Mouse (Mus musculus) midbrain, embryonic 12.5 days (tissue): ENCODE data around the gene Phf2. TPM values are rescaled to one million over a fixed set of nuclear protein-coding genes. Genes with fewer than 3 reads are reported as not detected.

Experiments
- ATAC-seq: fragments of 200-750 bp; cut with Nextera tagmentation; 2 replicates; pipeline ENCODE4 v1.8.0; 2017; ENCODE audit warnings: low read depth, moderate TSS enrichment, moderate library complexity; ENCODE audit not compliant: low FRiP score
- H3K27ac ChIP-seq: fragments of 300-500 bp; sonication (generic); replicated peaks from 2 replicates; pipeline ENCODE4 v1.5.1; 2016; ENCODE audit warnings: mild to moderate bottlenecking
- H3K27me3 ChIP-seq: fragments of 300-500 bp; sonication (generic); 2 replicates; pipeline ENCODE4 v1.6.1; 2016; ENCODE audit warnings: mild to moderate bottlenecking
- H3K36me3 ChIP-seq: fragments of 300-500 bp; sonication (generic); 2 replicates; pipeline ENCODE4 v1.6.1; 2016
- H3K4me1 ChIP-seq: fragments of 300-500 bp; sonication (generic); 2 replicates; pipeline ENCODE4 v1.6.1; 2016
- H3K4me2 ChIP-seq: fragments of 300-500 bp; sonication (generic); replicated peaks from 2 replicates; pipeline ENCODE4 v1.6.1; 2016; ENCODE audit warnings: mild to moderate bottlenecking, moderate library complexity
- H3K4me3 ChIP-seq: fragments of 300-500 bp; sonication (generic); 2 replicates; pipeline ENCODE4 v1.5.1; 2016; ENCODE audit warnings: mild to moderate bottlenecking
- H3K9ac ChIP-seq: fragments of 300-500 bp; sonication (generic); replicated peaks from 2 replicates; pipeline ENCODE4 v1.6.1; 2016; ENCODE audit warnings: mild to moderate bottlenecking, moderate library complexity
- H3K9me3 ChIP-seq: fragments of 300-500 bp; sonication (generic); 2 replicates; pipeline ENCODE4 v1.6.1; 2016; ENCODE audit warnings: mild to moderate bottlenecking
- WGBS: fragments of 180-500 bp; shearing (Covaris S2); methylation state at CpG from one replicate; pipeline ENCODE4 v1.1.7; 2016; 5-methylcytosine and 5-hydroxymethylcytosine counted together
- polyA plus RNA-seq: library from polyadenylated mRNA; unstranded; fragments of >200 nt; fragmentation: Nextera tagmentation; extraction: Ambion mirVana; gene quantifications from 2 replicates; pipeline ENCODE4 v1.2.1, GENCODE M21; 2016

Phf2 gene
- polyA plus RNA-seq = 11.3 and 11.4 TPM in 2 replicates

DNA sequence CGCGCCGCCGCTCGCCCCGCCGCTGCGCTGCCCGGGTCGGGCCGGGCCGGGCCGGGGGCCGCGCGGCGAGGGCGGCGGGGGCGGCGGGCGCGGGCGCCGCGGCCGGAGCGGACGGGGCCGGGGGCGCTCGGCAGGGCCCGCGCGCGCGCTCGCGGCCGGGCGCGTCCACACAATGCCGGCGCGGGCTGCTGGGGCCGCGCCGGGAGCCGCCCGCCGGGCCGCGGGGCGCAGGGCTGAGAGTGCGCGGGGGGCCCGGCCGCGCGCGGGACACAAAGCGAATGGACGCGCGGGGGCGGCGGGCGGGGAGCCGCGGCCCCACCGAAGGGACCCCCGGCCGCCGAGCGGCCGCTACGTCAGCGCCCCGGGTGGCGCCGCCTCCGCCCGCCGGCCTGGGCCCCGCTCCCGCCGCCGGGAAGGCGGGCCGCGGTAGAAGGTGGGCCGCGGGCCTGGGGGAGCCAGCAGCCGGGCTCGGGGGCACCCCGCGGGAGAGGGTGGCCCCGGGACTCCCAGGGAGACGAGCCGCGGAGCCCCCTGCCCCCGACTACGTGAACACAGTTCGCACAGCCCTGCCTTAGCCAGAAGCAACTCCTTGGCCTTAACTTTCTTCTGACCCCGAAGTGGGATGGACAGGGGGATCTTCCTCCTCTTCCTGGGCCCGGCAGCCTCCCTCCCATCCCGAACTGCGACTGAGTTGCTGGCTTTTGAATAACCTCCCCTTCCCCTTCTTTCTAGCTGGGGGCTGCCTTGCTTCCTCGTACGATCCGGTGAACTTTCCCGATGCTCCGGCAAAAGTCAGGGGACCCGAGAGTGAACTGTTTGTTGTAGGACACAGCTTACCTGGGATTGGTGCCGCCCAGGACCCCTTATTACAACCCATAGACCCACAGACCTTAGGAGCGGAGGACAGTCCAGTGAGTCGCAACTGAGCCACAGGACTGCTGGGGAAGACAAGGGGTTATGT lies at the start of gene Phf2:
Phf2 (minus strand) TSS at position 349 of the 961 bp plus-strand sequence.
- Histone ChIP-seq H3K27ac (peak within 1 kb of the TSS; percentile 87), H3K4me1 (peaks cover 36% of the 10 kb centered on the region), H3K27me3 (no peaks in the 10 kb centered on the region), H3K9me3 (no peaks in the 10 kb centered on the region), H3K9ac (peak within 1 kb of the TSS; percentile 100), H3K4me3 (peak within 1 kb of the TSS; percentile 98), H3K4me2 (peak within 1 kb of the TSS; percentile 87), H3K36me3 (no peaks in the 10 kb centered on the region; the same call in 1 of the 2 replicates)
- WGBS = 1% methylated on average over 53 of the region's 117 CpGs
- ATAC-seq = peak; percentile 65

DNA sequence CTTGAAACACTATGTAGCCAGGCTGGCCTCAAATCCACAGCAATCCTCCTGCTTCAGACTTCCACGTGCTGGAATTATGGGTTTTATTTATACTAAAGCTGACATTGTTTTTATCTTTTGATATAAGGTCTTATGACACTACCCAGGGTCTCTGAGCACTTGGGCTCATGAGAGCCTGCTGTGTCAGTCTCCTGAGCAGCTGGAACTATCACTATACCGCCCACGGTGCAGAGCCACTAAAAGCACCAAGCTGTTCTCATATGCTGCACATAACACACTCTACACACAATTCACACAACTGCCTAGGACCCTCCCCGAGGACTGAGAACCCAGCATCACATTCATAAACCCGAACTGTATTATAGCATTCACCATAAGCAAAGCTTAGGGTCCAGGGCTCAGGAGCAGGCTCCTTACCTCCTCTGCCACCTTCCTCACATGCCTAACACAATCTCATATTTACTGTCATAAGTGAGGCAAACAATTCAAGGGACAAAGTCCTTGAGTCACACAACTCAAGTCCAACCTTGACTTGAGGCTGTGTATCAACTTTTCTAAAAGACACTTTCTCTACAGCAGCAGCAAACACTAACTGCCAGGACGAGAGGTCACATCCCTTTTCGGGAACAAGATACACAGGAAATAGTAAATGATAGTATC lies 49.0 kb upstream of the Phf2 start:
- ATAC-seq = no peak
- no peak overlapping the region for H3K4me2 ChIP-seq
- 90% methylated on average over 7 of the region's 7 CpGs for WGBS
- H3K9ac ChIP-seq = no peak overlapping the region
- no peaks in the 10 kb centered on the region for H3K27me3 ChIP-seq
- no peaks in the 10 kb centered on the region for H3K9me3 ChIP-seq
- no peak overlapping the region for H3K27ac ChIP-seq
- H3K36me3 ChIP-seq = peaks cover 52% of the 10 kb centered on the region
- H3K4me1 ChIP-seq = no peaks in the 10 kb centered on the region
- no peak overlapping the region for H3K4me3 ChIP-seq

DNA sequence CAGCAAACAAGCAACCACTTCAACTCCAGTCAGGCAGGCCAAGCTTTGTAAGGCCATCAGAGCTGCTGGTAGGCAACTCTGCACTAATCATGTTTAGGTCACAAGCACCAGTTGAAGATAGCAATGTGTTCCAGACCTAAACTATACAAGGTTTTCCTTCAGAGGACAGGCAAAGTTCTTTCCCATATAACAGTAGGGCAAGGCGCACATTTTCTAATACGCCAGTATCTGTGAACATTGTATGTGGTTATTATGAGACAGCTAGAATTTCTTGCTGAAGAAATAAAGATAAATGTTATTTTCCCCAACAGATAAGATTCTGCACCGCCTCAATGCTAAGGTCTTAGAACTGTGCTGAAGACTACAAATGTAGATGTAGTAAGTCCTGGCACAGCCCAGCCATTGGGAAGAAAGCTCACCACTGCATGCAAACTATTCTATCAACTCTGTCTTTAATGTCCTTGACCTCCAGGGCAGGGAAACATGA lies 46.2 kb upstream of the Phf2 start:
- ATAC-seq = no peak
- Histone ChIP-seq H3K36me3 (peaks cover 71% of the 10 kb centered on the region), H3K9ac (no peak overlapping the region), H3K4me1 (no peaks in the 10 kb centered on the region), H3K4me2 (no peak overlapping the region), H3K4me3 (no peak overlapping the region), H3K9me3 (no peaks in the 10 kb centered on the region), H3K27ac (no peak overlapping the region), H3K27me3 (no peaks in the 10 kb centered on the region)
- 96% methylated on average over 3 of the region's 3 CpGs for WGBS

DNA sequence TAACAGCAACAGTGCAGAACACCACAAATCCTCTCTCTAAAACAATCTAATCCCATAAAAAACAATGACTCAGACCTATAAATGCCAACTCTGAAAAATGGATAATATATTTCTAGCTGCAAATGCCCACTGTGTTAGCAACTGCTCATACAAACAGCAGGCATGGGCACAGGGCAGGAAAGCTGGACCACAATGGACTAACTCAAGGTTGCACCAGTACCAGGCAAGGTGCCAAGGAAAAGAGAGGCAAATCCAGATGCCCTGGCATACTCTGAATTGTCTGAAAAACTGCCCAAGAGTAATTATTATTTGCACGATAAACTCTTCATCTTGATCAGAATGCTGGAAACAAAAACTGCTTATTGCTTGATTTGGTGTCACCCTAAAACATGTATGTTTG lies 42.8 kb upstream of the Phf2 start:
- H3K27me3 ChIP-seq = no peaks in the 10 kb centered on the region
- H3K9me3 ChIP-seq = no peaks in the 10 kb centered on the region
- H3K4me1 ChIP-seq = no peaks in the 10 kb centered on the region
- WGBS = 97% methylated on average over 1 of the region's 1 CpGs
- H3K4me3 ChIP-seq = no peak overlapping the region
- H3K9ac ChIP-seq = no peak overlapping the region
- H3K27ac ChIP-seq = no peak overlapping the region
- no peak for ATAC-seq
- H3K36me3 ChIP-seq = peaks cover 64% of the 10 kb centered on the region
- H3K4me2 ChIP-seq = no peak overlapping the region

DNA sequence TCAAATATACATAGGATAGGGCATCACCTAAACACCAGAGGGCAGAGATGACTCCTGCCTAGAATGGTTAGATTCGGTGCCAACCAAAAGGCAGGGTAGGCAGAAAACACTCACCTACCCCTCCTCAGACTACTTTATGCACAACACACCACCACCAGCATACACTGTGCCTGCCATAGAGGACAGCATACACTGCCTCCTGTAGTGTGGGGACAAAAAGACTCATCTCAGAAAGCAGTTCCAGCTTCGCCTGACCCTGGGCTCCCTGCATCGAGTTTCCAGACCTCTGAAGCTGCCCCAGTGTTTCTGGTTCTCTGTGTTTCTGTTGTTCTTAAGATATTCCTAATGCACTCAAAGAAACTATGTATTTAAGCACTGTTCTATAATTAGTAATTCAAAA lies 42.2 kb upstream of the Phf2 start:
- Histone ChIP-seq H3K4me1 (no peaks in the 10 kb centered on the region), H3K4me3 (no peak overlapping the region), H3K36me3 (peaks cover 69% of the 10 kb centered on the region), H3K27me3 (no peaks in the 10 kb centered on the region), H3K27ac (no peak overlapping the region), H3K9ac (no peak overlapping the region), H3K4me2 (no peak overlapping the region), H3K9me3 (no peaks in the 10 kb centered on the region)
- no peak for ATAC-seq
- 87% methylated on average over 3 of the region's 3 CpGs for WGBS

DNA sequence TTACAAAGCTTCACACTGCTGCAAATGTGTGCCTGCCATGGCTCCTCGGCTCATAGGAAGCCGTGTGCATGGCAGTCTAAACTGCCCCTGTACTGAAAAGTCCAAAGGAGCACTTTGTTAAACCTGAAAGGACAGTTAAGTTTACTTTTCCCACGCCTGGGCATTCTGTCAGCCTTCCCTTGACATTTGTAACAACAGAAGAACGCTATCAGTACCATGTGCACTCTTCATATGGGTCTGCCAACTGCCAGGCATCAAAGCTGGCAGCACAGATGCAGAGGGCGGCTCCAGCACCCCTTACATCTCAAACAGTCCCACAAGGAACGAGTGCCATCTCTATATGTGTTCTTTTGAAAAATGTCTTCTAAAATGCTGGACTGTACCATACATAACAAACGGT lies 40.5 kb upstream of the Phf2 start:
- WGBS = 89% methylated on average over 7 of the region's 7 CpGs
- Histone ChIP-seq H3K9ac (no peak overlapping the region), H3K27me3 (no peaks in the 10 kb centered on the region), H3K4me3 (no peak overlapping the region), H3K36me3 (peaks cover 66% of the 10 kb centered on the region), H3K4me2 (no peak overlapping the region), H3K27ac (no peak overlapping the region), H3K4me1 (no peaks in the 10 kb centered on the region), H3K9me3 (no peaks in the 10 kb centered on the region)
- ATAC-seq = no peak

- no peak overlapping the region for H3K4me2 ChIP-seq
- H3K9ac ChIP-seq = no peak overlapping the region
- H3K27me3 ChIP-seq = no peaks in the 10 kb centered on the region
- H3K27ac ChIP-seq = no peak overlapping the region
- no peaks in the 10 kb centered on the region for H3K9me3 ChIP-seq
- 95% methylated on average over 2 of the region's 2 CpGs for WGBS
- no peaks in the 10 kb centered on the region for H3K4me1 ChIP-seq
- H3K4me3 ChIP-seq = no peak overlapping the region
- peaks cover 65% of the 10 kb centered on the region for H3K36me3 ChIP-seq
- ATAC-seq = no peak
Observed at GRCm38 (mm10) chr13:48905458-48905857, 34.5 kb upstream of the Phf2 start.

- Histone ChIP-seq H3K4me2 (no peak overlapping the region), H3K4me3 (no peak overlapping the region), H3K36me3 (peaks cover 71% of the 10 kb centered on the region), H3K27ac (no peak overlapping the region), H3K4me1 (no peaks in the 10 kb centered on the region), H3K9me3 (no peaks in the 10 kb centered on the region), H3K27me3 (no peaks in the 10 kb centered on the region), H3K9ac (no peak overlapping the region)
- ATAC-seq = no peak
- WGBS = 96% methylated on average over 5 of the region's 5 CpGs
Observed at GRCm38 (mm10) chr13:48895376-48895775, 24.5 kb upstream of the Phf2 start.

DNA sequence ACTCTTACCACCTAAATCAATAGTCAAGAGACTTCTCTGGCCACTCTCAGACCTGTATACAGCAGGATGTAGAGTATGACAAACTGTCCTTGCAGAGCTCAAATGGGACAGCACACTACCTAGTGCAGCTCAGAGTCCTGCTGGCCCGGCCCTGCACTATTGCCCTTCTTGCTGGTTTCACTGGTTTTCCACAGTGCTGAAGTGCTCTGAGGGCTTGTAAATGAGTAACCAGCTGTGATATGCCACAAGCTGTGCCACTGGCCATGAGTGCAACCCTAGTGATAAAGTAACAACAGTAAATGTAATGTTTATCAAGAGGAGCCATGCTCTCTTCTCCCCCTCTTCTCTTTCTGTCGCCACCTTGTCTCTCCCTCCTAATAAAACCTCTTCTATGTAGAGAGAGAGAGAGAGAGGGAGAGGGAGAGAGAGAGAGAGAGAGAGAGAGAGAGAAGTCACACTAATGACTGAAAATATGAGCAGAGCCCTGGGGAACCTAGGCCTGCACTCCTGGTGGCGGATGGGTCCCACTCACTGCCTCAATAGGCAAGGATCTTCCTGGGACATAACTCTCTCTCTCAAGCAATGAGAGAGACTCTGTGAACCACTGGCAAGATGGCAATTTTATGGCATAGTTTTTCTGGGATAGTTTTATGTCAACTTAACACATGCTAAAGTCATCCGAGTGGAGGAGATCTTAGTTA lies 19.5 kb upstream of the Phf2 start:
- no peak for ATAC-seq
- 91% methylated on average over 4 of the region's 4 CpGs for WGBS
- Histone ChIP-seq H3K9me3 (no peaks in the 10 kb centered on the region), H3K36me3 (peaks cover 76% of the 10 kb centered on the region), H3K4me2 (no peak overlapping the region), H3K9ac (no peak overlapping the region), H3K4me3 (no peak overlapping the region), H3K27ac (no peak overlapping the region), H3K27me3 (no peaks in the 10 kb centered on the region), H3K4me1 (no peaks in the 10 kb centered on the region)

GRCm38 (mm10) chr13:48878534-48878933 lies 7.6 kb upstream of the Phf2 start:
- H3K27ac ChIP-seq = peak overlapping the region; percentile 86
- H3K4me2 ChIP-seq = peak overlapping the region; percentile 63
- peaks cover 5% of the 10 kb centered on the region for H3K4me1 ChIP-seq
- ATAC-seq = peak; percentile 99
- H3K36me3 ChIP-seq = peaks cover 25% of the 10 kb centered on the region
- H3K9ac ChIP-seq = peak overlapping the region; percentile 70
- H3K4me3 ChIP-seq = peak overlapping the region; percentile 41
- H3K27me3 ChIP-seq = no peaks in the 10 kb centered on the region
- under 1% methylated on average over 36 of the region's 36 CpGs for WGBS
- no peaks in the 10 kb centered on the region for H3K9me3 ChIP-seq

DNA sequence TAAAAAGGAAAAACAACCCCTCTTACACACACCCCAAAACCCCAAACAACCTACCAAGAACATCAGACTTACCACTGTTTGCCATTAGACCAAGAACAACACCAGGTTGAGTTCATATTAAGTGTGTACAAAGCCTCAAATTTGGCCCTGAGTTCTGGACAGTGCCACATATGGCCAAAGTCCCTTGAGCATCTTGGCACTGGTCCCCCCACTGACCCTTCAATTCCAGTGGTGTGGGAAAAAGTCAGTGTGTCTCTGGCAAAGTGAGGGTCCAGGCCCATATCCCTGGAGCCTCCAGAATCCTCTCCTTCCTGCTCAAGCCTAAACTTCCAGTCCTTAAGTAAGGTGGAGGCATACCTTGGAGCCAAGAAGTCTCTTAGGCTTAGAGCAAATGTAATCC lies 6.9 kb upstream of the Phf2 start:
- Histone ChIP-seq H3K27me3 (no peaks in the 10 kb centered on the region), H3K4me3 (peak overlapping the region; percentile 41), H3K9me3 (no peaks in the 10 kb centered on the region), H3K27ac (peak overlapping the region; percentile 86; the same call in 1 of the 2 replicates), H3K9ac (peak overlapping the region; percentile 70), H3K4me2 (peak overlapping the region; percentile 63), H3K36me3 (peaks cover 20% of the 10 kb centered on the region), H3K4me1 (peaks cover 5% of the 10 kb centered on the region)
- ATAC-seq = no peak
